Mouse (Mus musculus) right cerebral cortex, postnatal 4 days (tissue): ENCODE data around the gene Wdfy2.
A peak's percentile ranks its signal among the peaks of the same experiment; 100 is the strongest.

Experiments
- DNase-seq: peaks from one replicate; pipeline ENCODE4 v3.0.0-alpha.2; 2022

Gene Wdfy2

DNA sequence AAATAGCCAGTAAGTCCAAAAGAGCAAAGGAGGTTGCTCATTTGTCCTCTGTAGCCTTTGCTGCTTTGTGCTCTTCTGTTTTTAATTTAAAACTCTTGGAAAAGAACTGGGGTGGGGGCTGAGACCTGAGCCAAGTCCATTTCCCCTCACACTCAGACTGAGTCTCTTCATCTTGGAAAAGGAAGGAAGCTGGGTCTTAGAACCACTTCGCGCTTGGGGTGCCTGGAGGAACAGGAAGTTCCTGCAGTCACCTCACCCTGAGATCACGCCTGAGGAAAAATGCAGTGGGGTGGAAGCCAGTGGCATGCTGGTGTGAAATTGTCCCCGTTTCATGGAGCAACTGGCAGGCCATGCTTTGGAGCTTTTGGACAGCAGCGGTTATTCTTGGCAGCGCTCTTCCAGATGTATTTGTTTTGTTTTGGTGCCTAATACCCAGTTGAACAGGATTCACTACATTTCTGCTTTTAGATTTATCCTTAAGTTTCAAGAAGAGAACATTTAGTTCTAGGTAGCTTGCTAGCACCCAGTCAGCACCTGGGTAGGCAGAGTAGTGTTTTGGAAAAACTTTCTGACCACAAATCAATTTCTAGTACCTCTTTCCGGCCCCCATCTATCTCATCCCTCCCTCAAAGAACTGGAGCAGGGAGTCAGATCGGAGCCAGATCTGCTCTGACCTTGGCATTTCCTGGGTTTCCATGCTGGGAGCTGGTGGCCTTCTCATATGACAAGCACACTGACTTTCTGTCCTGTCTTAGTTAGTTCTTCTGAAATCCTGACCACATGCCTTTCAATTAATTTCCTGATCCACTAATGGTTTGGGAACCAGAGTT lies 7.7 kb downstream of the Wdfy2 start:
- no peak for DNase-seq

DNA sequence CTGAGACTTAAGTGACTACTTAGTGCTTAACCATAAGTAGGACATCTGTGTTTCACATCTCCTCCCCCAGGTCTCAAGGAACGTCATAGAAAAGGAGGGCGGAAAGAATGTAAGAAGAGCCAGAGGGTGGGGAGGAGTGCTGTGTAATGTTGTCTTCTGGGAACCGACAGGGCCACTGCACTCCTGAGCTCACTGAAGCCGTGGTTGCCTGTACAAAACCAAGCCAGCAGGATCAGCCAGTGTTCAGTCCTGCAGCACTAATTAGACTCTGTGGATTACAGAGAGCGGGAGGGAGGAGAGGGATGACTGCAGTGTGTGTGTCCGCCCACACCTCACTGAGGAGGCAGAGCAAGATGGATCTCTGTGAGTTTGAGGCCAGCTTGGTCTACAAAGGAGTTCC lies 13.5 kb downstream of the Wdfy2 start:
- DNase-seq: no peak

- no peak for DNase-seq
These were observed 15.4 kb downstream of the Wdfy2 start for GRCm38 (mm10) chr14:62852840-62853239.

DNA sequence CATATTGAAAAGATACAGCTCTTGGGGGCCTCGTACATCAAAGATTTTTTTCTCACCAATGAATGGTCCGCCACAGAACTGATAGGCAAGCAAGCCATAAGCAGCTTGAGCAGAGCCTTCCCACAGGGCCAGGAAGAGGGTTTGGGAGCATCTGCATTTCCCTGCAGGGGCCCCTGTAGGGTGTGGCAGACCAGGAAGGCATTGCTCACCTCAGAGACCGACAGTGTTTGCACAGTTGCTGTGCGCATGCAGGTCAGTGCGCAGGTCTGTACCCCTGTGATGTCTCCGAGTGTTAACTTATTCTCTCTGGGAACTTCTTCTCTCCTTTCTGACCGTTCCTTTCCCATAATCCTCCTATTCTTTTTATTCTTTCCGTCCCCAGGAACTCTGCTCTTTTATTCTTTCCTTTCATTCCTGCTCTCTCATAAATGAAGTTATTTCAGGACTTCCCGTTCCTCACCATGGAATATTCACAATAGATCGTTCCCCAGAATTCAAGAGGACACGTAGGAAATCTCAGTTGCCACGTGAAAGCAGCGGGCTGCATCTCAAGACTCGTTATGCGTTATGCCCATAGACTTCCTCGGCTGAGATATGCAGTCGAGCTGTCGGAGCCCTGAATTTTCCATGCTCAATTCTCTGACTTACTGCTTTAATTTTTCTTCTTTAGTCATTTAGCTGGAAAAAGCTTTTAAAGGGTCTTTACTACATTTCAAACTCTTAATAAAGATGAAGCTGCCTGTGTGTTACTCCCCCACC lies 17.8 kb downstream of the Wdfy2 start:
- no peak for DNase-seq

DNA sequence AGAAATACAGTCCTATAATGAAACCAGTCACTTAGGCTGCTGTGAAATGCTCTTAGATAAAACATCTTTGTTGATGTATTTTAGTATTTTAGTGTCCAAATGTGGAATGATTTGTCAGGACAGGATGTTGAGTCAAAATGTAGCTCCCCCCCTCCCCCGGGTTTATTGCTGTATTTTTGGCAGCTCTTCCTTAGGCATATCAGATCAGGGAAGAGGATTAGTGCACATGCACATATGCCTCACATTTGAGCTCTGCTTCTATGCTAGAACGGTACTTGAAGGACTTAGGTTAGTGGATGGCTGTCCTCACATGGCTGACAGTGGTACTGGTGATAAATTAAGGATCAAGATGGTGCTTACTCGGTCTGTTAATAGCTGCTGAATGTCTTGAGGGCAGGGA lies 18.4 kb downstream of the Wdfy2 start:
- DNase-seq: no peak

- no peak for DNase-seq
These were observed 19.0 kb downstream of the Wdfy2 start for GRCm38 (mm10) chr14:62856490-62856889.

GRCm38 (mm10) chr14:62857879-62858278 lies 20.4 kb downstream of the Wdfy2 start:
- no peak for DNase-seq

DNA sequence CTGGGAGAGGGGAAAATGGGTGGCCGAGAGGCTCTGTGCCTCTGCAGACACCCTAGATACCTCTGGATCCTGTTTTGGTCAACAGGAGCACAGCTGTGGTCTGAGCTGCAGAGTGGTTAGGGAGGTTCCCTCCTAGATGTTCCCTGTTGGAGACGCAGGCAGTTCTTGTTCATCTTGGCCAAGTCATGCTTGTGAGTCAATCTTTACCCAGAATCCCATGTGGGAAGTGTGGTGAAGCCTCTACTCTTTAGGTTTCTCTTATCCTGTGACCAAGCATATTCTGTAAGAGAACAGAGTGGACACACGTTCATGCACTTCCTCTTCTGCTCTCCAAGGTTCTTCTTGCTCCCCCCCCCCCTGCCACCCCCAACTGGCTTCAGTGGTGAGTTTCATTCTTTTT lies 20.8 kb downstream of the Wdfy2 start:
- DNase-seq: no peak

DNA sequence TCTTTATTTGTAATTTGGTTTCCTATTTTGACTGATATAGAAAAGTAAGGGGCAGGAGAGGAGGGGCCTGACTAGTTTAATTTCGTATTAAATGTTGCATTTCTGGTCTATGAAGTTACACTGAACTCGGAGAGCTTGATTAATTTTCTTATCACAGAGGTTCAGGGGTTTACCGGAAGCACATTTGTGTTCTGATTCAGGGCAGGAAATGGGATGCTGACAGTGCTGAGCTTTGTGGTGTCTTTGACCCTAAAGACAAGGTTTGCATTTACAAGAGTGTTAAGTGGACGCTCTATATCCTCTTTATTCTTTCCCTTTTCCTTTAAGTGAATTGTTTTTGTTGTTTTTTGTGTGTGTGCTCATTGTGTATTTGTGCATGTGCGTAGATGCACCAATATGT lies 25.1 kb downstream of the Wdfy2 start:
- DNase-seq: no peak

DNA sequence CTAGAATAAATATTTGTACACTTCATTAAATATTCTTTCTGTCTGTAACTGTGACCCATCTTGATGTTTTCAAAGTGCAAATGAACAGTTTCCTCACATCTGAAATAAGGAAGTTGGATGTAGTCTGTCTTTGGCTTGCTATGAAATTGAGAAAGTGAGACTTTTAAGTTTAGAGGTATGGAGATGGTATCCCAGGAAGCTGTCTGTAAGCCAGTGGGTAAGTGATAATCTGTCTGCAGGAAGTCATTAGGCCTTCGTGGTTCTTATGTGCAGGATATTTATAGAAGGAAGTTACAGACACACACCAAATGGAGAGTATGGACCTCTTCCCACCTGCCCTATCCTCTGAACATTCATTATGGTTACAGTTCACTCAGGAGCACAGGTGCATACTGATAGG lies 26.8 kb downstream of the Wdfy2 start:
- no peak for DNase-seq

DNA sequence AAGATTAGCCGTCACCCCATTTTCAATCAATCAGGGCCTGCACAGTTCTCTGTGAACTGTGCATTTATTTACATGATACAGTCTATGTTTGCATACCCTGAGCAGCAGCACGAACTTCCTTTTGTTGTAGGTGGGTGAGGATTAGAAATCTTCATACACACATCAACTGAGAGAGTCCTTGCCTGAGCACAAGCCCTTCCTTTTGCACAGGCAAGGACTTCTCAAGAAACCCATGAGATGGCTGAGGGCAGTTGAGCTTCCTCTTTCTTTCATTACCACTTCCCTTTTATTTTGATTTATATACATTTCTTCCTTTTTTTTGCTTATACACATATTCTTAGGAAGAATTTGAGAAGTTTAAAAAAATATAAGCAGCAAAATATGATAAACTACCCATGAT lies 27.9 kb downstream of the Wdfy2 start:
- DNase-seq: no peak

DNA sequence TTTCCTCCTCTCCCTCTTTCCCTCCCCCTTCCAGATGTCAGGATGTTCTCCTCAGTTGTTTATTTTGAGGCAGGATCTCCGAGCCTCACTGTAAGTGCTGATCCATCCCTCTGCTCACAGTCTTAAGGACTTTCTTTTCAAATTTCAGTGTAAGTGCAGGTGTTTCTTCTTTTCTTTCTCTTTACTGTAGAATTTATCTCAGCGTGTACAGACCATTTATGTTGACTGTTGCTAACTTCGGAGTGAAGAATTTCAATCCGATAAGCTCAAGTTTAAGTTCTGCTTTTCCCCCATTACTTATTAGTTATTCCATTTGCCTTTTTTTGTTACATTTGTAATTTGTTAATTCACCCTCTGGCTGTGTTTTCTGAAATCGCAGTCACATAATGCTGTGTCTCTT lies 29.6 kb downstream of the Wdfy2 start:
- no peak for DNase-seq

- no peak for DNase-seq
These were observed 30.1 kb downstream of the Wdfy2 start for GRCm38 (mm10) chr14:62867576-62867975.

DNA sequence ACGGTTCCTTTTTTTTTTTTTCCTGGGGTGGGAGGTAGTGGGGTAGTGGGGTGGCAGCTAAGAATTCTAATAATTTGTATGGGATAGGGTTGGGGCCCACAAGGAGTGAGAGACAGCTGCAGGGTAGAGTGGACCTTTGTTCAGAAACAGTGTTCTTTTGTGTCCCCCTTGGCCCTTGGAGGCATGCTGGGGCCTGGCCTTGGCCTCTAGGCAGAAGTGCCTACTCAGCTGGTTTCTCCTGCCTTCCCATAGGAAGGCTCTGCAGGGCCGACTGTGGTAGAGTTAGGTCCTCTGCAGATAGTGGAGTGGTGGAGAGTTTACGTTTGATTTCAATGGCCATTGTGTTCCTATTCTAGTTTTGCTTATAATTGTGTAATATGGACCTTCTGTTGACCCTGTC lies 30.8 kb downstream of the Wdfy2 start:
- no peak for DNase-seq

DNA sequence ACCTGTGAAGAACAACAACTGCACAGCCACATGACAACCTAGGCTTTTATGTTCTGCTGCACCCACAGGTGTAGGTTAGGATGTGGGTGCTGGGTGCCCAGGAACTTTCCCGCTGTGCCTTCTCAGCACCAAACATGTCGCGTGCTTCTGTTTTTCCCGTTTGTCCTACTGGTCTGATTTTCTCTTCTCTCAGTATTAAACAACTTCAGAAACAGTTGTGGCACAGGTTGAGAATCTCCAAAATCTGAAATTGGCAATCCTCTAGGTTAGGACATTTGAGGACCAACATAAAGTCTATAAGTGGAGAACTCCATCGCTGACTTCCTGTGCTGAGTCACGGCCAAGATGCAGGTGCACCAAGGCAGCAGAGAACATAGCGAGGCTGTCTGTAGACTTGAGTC lies 32.8 kb downstream of the Wdfy2 start:
- DNase-seq: no peak

DNA sequence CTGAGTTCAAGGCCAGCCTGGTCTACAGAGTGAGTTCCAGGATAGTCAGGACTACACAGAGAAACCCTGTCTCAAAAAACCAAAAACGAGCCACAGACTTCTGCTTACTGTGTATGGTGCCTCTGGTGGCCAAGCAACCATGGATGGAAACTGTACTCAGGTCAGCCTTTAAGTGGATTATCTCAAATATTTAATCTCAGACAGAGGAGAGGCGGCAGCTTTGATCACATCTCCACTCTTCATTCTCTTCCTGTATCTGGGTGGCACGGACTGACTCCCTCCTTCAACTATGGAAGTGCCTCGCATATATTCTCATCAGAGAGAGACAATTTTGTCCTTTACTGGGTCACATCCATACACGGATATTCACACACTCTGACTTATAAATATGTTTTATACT lies 34.0 kb downstream of the Wdfy2 start:
- no peak for DNase-seq

DNA sequence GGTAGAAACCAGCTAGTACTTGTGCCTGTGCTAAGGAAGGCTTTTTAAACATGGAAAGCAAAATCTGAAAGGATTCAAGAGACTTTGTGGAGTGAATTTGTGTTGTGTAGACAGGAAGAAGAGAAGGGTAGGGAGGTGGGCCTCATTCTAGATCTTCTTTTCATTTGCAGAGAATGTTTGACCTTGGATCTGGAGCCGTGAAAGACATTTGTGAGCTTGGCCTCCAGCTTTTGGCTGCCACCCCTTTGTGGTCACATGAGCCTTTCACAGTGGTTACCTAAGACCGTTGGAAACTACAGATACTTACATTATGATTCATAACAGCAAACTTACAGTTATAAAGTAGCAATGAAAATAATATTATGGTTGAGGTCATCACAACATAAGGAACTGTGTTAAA lies 34.5 kb downstream of the Wdfy2 start:
- no peak for DNase-seq

GRCm38 (mm10) chr14:62873820-62874219 lies 36.3 kb downstream of the Wdfy2 start:
- no peak for DNase-seq

DNA sequence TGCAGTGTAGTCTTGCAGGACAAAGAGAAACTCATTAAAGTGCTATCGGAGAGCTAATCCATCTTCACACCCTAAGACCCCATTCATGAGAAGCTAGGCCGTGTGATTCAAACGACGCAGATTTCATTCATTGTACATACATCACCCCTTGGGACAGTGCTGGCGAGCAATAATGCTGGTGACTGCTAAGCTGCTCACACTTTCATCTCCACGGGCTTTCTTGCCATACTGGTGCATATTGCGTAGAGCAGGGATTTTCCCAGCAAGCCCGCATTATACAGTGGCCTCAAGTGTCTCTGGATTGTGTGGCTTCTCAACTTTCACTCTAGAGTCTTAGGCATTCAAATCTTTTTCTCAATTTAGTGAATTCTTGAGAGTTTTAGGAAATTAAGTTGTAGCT lies 36.9 kb downstream of the Wdfy2 start:
- no peak for DNase-seq

GRCm38 (mm10) chr14:62878076-62878475 lies 40.6 kb downstream of the Wdfy2 start:
- DNase-seq: no peak

DNA sequence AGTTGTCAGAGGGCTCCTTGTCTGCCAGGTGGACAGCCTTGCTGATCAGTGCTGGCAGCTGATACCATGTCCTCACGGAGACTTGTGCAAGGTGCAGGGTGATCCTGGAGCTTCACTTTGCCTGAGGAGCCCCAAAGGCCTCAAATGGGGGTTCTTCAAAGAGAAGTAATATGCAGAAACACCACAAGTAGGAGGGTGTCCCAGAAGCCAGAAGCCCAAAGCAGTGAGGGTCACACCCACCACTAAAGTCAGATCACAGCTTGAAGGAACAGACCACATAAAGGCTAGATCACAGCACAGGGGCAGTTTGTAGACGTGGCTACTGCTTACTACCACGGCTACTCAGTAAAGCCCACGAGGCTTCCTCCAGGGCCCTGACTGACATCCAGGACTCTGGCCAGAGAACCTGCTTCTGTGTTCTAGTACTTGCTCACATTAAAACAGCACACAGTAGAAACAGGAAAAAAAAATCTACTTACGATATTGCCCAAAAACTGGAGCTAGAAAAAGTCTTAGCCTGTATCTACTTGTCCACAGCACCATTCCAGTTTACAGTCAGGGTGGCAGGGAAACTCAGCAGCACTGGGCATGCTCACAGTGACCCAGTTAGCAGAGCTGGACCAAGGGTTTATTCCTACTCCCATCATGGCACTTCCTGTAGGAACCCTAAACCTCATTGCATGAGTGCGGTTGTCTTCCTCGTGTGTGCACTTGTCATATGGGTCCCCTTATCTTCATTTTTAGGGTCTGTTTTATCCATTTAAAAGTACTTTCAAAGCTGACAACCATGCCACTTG lies 41.4 kb downstream of the Wdfy2 start:
- no peak for DNase-seq

- DNase-seq: peak; percentile 71
These were observed 42.0 kb downstream of the Wdfy2 start for GRCm38 (mm10) chr14:62879497-62879896.

GRCm38 (mm10) chr14:62880084-62880851 lies 42.8 kb downstream of the Wdfy2 start:
- peak; percentile 9 for DNase-seq
